In genomic region chr5:30559986-30560493, GRCm38 (mm10) we compare ENCODE assay signal across 29 mouse cellular contexts. TPM values are rescaled to one million over a fixed set of nuclear protein-coding genes. Genes with fewer than 3 reads are reported as not detected.
"Had no signal": no experiment of that assay in that cellular context is flagged by ENCODE, and none has a peak within 500 bp of the region (broad histone marks: within the 10 kb centered on the region; RNA-seq: fewer than 3 reads in every experiment).

No protein-coding gene starts in this region.

- H3K27ac ChIP-seq: kidney, embryonic 15.5 days; limb, embryonic 13.5 days; liver, embryonic 12.5 days; liver, embryonic 15.5 days; lung, embryonic 15.5 days; midbrain, embryonic 10.5 days; neural tube, embryonic 12.5 days; neural tube, embryonic 15.5 days; stomach, postnatal 0 days had no signal

- H3K9me3 ChIP-seq: kidney, embryonic 15.5 days; liver, embryonic 12.5 days; liver, embryonic 15.5 days; lung, embryonic 15.5 days; megakaryocyte, embryonic 14.5 days; midbrain, embryonic 10.5 days; neural tube, embryonic 12.5 days; neural tube, embryonic 15.5 days had no signal

- H3K4me3 ChIP-seq: kidney, embryonic 15.5 days; limb, embryonic 13.5 days; liver, embryonic 12.5 days; liver, embryonic 15.5 days; lung, embryonic 15.5 days; megakaryocyte, embryonic 14.5 days; midbrain, embryonic 10.5 days; neural tube, embryonic 12.5 days; neural tube, embryonic 15.5 days had no signal

- DNase-seq: kidney, postnatal 10 days; kidney, postnatal 36 days; left cerebral cortex, postnatal 4 days; liver; lung, adult 18-20 months; lung, postnatal 10 days; lung, postnatal 36 days; midbrain, embryonic 14.5 days; right cerebral cortex, adult 18-20 months; right cerebral cortex, postnatal 14 days; right cerebral cortex, postnatal 4 days; thymus, adult 2 months; thymus, postnatal 14 days; thymus, postnatal 4 days had no signal

- H3K9ac ChIP-seq: kidney, embryonic 15.5 days; limb, embryonic 13.5 days; liver, embryonic 12.5 days; liver, embryonic 15.5 days; lung, embryonic 15.5 days; neural tube, embryonic 12.5 days; neural tube, embryonic 15.5 days had no signal

- H3K27me3 ChIP-seq: kidney, embryonic 15.5 days; liver, embryonic 15.5 days; lung, embryonic 15.5 days; neural tube, embryonic 12.5 days; neural tube, embryonic 15.5 days had no signal

- H3K4me2 ChIP-seq: kidney, embryonic 15.5 days; limb, embryonic 13.5 days; liver, embryonic 12.5 days; liver, embryonic 15.5 days; lung, embryonic 15.5 days; neural tube, embryonic 12.5 days; neural tube, embryonic 15.5 days had no signal

- ATAC-seq: liver, embryonic 12.5 days had no signal

- H3K36me3 ChIP-seq: kidney, embryonic 15.5 days; limb, embryonic 13.5 days; liver, embryonic 12.5 days; liver, embryonic 15.5 days; lung, embryonic 15.5 days; midbrain, embryonic 10.5 days; neural tube, embryonic 12.5 days; neural tube, embryonic 15.5 days had no signal

- H3K4me1 ChIP-seq: kidney, embryonic 15.5 days; liver, embryonic 12.5 days; liver, embryonic 15.5 days; megakaryocyte, embryonic 14.5 days; neural tube, embryonic 12.5 days; neural tube, embryonic 15.5 days had no signal

RNA-seq across cellular contexts. Expression of gene Cib4, which starts 14.4 kb away (rescaled TPM):
- total RNA-seq: layer of hippocampus, adult 18-20 months; layer of hippocampus, postnatal 14 days; left cerebral cortex, adult 8-10 months; left cerebral cortex, postnatal 14 days; left cerebral cortex, postnatal 4 days had no signal
- polyA plus RNA-seq: kidney, embryonic 15.5 days; liver, embryonic 12.5 days; liver, embryonic 15.5 days; midbrain, embryonic 10.5 days; midbrain, embryonic 14.5 days; neural tube, embryonic 12.5 days; neural tube, embryonic 15.5 days; stomach, embryonic 14.5 days; thymus, adult 2 months had no signal
